Mouse (Mus musculus): ENCODE data around the gene Me3.

Gene Me3

DNA sequence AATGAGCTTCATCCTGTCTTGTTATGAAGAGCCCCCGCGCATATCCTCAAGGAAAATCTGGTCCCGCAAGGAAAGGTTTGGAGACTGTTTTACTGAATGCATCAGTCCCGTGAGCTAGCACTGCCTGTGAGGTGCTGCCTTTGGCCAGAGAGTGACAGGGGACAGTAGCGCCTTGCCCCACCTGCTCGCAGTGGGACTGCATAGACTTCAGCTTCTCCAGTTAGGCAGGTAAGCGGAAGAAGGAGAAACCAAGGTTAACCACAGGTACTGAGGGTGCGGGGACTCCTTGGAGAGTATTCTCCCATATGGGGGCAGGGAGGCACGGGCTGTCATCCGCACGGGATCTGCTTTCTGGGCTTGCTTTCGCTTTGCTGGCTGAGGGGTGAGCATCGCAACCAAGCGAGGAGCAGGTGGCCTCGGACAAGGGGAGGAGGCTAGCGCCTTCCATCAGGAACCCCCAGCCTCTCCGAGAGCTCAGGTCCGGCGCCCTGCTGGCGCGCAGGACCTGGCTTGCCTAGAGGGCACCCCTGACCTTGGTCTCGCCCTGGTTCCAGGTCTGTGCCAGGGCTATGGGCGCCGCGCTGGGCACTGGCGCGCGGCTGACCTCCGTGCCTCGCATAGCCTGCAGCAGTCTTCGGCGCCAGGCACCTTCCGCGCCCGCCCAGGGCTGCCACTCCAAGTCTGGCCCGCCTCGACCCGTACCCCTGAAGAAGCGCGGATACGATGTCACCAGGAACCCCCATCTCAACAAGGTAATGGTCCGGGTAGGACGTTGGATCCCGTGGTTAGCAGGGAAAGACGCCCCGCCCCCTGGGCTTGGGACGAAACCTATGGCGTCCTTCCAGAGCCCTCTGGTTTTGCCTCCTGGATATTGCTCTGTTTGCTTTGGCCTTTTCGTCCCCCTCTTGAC is at the start of gene Me3:
Gene Me3 (plus strand): TSS at position 51 of the 910 bp plus-strand sequence.
- DNase-seq (ENCODE audit: low spot score in 2 of 2) = peak; percentile 59 to 70

DNA sequence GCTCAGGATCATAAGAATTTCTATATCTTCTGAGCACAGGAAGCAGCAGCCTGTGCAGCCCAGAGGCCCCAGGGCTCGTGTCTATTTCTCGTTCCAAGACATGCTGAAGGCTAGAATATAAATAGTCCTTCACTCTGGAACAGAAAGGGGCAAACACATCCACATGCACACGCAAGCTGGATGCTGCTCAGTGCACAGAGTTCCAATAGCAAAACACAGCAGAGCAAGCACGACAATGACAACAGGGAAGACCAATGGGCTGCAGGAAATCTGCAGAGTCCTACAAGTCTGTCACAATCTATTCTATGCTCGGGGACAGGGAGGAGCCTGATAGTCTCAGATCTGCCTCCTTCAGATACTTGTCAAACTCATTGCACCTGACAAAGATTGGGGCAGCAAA is 42.2 kb upstream of the Me3 start:
- peak; percentile 16 to 23 for DNase-seq (ENCODE audit: low spot score in 2 of 2)

DNA sequence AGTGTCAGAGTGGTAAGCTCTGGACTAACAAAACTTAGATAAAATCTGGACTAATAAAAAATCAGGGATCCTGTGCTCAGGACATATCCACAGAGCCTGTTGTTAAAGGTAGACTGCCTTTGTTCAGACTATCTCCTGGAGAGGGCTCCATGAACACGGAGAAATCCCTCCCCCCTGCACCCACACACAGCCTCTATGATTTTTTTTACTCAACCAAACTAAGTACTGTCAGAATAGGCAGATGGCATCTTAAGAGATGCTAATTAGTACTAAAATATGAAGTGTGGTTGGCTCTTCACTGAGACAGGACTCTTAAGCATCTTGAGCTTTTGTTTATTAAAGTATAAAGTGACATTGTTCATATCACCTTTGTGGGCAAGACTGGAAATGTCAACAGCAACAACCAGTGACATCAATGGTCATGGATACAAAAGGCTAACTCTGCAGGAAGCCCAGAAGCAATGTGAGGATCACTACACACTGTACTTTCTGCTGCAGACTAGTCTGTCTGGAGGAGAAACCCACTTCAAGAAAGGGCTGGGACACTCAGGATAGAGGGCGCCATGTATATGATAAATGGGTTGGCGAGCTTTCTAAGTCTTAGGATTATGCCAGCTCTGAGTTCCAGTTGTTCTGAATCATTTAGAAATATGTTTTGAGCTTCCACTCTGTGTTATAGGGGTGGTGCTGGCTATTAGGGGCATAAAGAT is 41.5 kb upstream of the Me3 start:
- peak; percentile 14 to 41 for DNase-seq (ENCODE audit: low spot score in 2 of 2)

DNA sequence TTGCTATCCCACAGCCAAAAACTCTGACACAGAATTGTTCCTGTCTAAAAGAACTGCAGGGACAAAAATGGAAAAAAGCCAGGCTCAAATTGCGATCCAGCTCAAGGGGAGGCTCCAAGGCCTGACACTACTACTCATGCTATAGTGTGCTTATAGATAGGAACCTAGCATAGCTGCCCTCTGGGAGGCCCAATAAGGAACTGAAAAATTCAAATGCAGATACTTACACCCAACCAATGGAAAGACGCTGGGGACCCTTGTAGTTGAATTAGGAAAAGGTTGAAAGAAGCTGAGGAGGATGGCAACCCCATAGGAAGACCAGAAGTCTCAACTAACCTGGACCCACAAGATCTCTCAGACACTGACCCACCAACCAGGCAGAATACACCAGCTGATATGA is 36.4 kb upstream of the Me3 start:
- DNase-seq (ENCODE audit: low spot score in 2 of 2) = no peak

DNA sequence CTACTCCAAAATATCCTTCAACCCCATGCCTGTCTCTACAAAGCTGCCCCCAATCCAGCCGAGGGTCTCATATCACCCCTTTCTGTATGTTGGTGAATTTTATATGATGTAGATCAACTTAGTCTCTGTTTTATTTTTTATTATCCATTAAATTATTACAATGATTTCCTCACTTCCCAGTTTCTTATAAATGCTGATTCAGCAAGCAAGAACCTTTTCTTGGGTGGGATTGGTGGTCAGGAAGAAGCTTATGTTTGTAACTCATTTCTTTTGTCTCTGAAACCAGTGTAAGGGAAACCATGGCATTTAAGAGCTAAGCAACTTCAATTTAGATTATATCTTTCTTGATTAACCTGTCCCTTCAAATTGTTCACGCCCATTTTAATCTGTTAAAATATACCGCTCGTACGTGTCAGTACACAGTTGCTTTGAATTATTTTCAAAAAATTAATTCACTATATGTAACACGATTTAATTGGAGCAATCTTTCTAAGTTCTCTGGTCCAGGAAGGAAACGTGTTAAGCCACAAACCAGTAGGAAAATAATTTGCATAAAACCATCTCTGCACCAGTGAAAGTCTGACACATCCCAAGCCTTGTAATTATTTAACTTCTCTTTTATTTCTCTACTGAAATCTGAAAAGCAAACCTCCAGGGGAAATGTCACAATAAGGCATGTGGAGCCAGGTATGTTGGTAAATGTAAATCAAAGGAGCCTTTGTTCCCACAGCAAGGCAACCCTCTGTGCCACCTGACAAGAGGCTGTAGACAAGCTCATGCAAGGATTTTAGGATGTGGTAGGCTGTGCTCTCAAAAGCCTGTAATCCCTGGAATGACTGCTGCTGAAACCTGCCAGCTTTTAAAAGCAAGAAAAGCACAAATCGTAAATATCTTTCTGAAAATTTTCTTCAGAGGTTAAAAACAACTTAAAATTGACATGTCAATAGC is 26.3 kb upstream of the Me3 start:
- no peak for DNase-seq (ENCODE audit: low spot score in 2 of 2)

DNA sequence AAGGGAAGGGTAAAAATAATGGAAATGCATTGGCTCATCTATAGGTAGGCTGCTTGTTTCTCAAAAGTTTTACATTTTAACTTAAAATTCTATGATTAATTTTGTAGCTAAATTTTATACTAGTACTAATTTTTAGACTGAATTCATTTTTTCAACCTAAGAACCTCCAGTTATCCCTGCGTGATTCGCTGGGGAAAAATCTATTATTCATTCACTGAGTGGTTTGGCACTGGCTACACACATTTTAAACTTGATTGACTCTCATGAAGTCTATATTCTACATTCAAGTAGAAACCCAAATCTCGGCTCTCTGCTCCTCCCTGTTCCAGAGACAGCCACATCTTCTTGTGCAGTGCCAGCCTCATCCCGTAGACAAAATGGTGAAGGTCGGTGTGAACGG is 24.9 kb upstream of the Me3 start:
- DNase-seq (ENCODE audit: low spot score in 2 of 2) = no peak

DNA sequence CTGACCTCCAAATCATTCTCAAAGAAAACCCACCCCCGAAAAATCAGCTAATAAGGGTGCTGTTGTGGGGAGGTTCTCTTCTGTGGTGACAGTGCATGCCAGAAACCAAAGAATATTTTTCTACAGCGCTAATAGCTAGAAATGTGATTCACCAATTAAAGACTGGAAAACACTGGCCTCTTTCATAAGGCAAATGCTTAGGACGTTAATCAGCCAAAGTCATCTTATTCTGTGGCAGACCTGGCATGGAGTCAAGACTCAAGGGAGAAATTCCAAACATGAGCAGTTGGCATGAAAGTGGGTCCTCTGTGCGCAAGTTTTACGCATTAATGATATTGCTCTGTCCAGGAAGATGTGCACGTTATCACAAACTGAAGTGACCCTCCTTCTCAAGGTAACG is 21.0 kb upstream of the Me3 start:
- no peak for DNase-seq (ENCODE audit: low spot score in 2 of 2)

DNA sequence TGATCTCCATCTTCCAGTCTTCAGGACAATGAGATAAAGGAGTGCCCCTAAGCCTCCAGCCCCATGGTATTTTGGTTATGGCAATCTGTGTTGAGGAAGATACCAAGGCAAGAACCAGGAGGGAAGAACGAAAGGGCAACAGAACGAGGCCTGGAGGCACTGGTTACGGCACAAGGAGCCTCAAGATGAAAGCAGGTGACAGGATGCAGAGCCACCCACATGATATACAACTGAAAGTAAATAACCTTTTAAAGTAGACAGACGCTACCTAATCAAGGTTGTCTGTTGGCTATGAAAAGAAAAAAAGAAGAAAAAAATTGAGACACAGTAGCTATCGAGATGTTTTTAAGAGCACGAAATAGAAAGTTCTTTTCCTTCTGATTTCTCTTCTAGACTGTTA is 16.0 kb upstream of the Me3 start:
- DNase-seq (ENCODE audit: low spot score in 2 of 2) = no peak

DNA sequence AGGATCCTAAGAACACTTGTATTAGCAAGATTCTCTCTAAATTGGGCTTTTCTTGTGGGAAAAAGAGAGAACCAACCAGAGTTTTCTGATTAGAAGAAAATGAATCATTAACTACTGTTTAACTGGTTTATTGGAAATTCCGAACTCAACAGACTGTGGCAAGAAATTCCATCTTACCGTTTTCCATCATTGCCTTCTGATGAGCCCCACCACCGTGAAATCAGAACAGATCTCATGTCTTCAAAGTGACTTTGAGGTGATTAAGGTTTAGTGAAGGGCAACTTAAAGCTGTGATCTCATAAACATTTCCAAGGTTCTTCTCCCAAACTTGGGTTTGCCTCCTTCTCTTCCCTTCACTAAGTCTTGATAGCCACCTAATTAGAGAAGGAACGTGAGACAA is 8.9 kb upstream of the Me3 start:
- DNase-seq (ENCODE audit: low spot score in 2 of 2) = no peak

DNA sequence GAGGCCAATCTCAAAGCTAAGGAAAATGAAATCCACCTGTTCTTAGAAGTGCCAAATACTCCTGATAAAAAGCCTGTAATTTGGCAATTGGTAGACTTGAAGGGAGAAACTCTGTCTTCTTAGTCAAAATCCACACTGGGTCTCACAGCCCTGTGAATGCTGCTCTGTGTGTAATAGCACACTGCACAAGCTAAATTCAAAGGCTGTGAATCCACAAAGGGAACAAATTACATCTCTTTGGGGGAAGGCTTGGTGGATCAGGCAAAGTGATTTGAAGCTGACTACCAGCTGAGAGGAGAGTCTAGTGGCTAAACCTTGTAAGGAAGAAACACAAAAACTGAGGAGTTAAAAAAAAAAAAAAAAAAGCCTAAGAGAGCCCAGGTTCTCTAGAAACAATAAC is 4.8 kb upstream of the Me3 start:
- no peak for DNase-seq (ENCODE audit: low spot score in 2 of 2)

DNA sequence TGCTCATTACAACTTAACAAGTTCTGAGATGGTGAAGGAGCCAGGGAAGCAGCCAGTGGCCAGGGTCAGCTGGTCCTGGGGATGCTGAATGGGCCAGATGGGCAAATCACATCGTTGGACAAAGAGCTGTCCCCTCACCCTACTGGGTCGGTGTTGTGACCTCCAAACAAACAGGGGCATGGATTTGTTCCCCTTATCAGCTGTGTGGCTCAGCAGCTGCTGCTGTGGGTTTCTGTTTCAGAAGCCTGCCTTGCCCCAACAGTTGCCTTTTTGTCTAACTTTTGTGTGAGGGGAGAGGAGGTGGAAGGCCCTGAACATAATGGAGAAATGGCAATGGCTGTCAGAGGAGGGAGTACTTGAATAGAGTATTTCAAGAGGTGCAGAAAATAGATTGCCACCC is 4.2 kb upstream of the Me3 start:
- no peak for DNase-seq (ENCODE audit: low spot score in 2 of 2)

DNA sequence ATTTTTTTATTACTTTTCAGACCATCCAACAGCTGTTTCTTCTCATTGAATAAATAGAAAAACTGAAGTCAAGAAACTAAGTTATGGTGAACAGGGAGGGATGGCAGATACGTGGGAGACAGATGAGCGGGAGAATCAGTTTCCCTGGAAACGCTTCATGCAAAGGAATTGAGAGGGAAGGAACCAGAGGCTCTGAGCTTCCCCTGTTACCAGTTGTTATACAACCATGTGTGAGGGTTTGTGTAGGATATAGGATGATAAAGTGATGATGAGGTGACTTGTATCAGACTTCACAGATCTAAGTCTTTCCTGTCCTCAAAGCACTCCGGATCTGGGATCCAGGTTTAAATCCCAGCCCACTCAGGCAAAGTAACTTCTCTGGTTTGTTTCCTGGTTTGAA is 3.2 kb upstream of the Me3 start:
- DNase-seq (ENCODE audit: low spot score in 2 of 2) = peak in 1 of 2 experiments; percentile 42

DNA sequence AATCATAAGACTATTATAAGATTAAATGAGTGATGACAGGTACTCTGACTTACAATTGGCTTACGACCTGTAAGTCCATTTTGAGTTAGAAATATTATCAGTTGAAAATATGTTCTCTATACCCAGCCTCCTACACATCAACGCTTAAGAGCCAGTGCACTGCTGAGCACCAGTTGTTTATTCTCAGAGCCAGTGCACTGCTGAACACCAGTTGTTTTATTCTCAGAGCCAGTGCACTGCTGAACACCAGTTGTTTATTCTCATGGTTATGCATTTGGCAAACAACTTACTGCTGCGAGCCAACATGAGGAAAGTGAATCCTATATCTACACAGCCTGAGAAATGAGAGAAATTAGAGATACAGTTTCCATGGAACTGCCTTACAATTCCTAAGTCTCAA is 2.3 kb upstream of the Me3 start:
- DNase-seq (ENCODE audit: low spot score in 2 of 2) = no peak

DNA sequence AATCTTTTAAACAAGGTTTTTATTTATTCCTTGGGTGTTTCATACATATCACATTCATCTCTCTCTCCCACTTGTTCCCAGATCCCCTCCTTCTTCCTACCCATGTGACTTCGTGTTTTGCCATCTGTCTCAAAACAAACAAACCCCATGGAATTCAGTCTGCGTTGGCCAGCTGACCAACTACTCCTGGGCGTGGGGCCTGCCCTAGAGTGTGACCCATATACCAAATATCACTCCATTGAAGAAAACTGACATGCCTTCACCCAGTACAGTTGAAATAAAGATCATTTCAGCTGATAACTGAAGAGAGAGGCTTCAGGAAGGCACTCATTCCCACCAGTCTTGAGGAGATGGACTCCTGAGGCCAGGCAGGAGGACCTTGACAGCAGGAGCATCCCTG is 1.4 kb upstream of the Me3 start:
- DNase-seq (ENCODE audit: low spot score in 2 of 2) = no peak

DNA sequence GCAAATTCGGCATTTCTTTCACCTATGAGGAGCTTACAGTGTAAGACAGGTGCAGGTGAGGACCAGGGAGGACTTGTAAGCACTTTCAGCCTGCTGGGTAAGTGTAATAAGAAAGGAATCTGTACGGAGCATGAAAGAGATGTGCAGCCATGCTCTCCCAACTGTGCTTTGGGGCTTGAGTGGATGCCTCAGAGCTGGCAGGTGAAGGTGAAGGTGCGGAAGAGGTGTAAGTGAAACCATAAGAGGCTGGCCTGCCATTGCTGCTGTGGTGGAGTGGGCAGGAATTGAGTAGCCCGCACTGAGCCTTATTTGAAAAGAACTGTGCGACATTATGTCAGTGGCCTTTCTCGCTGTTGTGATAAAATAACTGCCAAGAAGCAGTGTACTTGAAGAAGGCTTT is 8.3 kb downstream of the Me3 start:
- no peak for DNase-seq (ENCODE audit: low spot score in 2 of 2)

DNA sequence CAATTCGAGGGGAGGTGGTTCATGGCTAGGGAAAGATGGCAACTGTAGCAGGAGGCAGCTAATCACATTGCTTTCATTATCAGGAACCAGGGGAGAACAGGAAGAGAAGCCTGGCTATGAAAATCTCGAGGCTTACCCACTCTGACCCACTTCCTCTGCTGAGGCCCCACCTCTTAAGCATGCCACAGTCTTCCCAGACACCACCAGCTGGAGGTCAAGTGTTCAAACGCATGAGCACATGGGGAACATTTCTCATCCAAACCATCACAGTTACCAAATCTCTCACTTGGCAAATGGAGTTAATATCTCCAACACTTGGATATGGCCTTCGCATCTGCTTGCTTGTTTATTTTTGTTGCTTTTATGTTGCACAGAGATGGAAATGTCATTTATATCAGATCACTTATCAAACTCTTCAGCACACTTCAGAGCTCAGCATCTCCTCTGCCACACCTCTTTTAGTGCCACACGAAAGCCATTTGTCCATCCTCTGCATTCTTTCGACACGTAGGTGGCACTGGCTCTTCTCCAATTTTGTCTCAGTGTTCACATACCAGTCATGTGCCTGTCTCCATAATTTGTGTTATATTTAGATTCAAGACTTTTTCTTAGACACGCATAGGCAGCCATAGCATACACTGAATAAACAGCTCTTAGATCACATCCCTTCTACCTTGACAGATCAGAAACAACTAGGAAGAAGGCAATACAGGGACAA is 8.9 kb downstream of the Me3 start:
- DNase-seq (ENCODE audit: low spot score in 2 of 2) = peak in 1 of 2 experiments; percentile 66

DNA sequence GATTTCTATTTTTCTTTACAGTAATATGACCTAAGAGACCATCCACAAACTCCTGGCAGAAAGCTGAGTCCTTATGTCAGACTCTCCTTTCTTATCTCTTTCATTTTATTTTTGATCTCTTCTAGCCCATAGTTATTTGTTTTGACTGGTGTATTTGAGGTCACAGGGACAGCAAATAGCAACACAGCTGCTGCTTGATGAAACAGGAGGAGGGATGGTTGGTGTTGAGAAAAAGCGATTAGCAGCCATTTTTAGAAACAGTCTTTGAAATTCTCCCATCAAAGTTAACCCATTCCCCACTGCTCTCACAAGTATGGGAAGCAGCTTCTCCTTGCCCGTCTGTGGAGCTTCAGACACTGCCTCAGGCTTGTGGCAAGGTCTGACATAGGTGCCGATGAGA is 12.8 kb downstream of the Me3 start:
- no peak for DNase-seq (ENCODE audit: low spot score in 2 of 2)

DNA sequence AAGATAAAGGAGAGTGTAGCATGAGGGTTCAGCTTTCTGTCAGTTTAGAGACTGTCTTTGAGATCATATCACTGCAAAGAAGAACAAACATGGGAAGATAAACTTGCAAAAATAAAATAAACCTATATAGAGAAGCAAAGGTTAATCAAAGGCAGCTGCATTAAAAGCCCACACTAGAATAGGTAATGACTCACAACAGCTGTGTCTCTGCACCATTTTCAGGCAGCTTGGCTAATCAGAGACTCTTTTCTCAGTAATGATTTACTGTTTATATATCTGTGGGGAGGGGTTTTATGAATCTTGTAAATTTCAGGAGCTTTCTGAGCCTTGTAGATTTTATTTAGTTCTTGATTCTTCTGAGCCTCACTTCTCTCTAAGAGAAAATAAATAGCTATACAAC is 15.7 kb downstream of the Me3 start:
- no peak for DNase-seq (ENCODE audit: low spot score in 2 of 2)

DNA sequence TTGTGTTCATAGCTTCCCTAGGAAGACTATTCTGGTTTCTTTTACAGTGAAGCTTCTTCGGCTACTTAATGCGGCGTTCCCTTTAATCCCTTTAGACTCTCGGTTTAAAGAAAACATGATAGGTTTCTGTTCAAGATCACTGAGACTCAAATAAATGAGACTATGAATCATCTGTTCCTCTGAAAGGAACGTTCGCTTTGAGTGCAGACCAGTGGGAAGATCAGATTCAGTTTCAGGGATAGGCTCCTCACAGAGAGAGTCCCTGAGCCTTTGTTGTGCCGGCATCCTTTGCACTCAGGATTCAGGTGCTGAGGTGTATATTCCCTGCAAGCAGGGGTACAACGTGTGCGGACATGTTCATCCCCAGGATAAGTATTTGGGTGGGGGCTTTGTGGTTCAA is 25.0 kb downstream of the Me3 start:
- DNase-seq (ENCODE audit: low spot score in 2 of 2) = no peak

DNA sequence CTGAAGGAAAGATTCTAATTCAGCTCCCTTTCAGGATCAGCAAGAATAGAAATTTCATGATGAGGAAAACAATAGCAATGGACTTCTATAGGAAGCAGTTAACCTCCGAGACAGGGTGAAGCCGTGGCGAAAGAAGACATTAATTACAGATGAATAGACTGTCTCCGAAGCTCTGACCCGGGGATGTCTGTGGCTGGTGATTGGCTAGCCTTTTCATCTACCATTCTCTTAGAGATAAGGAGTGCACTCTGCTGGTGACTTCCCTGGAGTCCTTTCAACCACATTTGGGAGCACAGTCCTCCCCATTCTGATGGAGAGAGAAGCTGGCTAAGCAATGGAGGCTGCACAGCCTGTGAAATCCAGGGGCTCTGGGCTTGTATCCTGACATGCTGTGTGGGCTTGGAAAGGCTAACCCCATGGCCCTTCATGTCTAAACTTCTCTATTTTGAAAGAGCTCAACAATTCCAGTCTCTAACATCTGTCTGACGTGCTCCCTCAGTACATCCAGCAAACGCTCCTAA is 25.6 kb downstream of the Me3 start:
- DNase-seq (ENCODE audit: low spot score in 2 of 2) = no peak

DNA sequence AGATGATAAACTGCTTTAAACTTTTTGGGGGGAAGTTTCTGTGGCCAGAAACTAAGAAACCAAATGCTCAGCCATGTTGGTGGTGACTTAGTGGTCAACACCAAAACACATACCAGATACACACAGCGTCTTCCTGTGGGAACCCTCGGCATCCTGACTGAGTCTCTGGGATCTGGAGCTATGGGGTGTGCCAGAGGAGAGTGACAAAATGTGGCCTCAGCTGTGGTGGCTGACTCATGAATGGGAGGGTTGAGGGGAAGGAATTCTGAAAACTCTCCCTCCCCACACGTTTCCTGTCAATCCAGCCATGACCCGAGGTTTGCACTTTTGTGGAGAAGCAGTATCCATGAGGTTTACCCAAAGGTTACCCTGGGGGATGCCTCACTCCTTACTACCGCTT is 32.0 kb downstream of the Me3 start:
- no peak for DNase-seq (ENCODE audit: low spot score in 2 of 2)
